Mouse (Mus musculus) neural tube, embryonic 10.5 days (tissue): ENCODE results near the gene Gfy.
A peak's percentile ranks its signal among the peaks of the same experiment; 100 is the strongest.
"Not testable (repeated sequence)": the region's sequence is repeated elsewhere in the genome, so short reads cannot be mapped to it uniquely, and the experiment has no call there.

ENCODE experiments used
- DNase-seq: peaks from one replicate; pipeline ENCODE4 v3.0.0-alpha.2; 2017; ENCODE audit warnings: low spot score; ENCODE audit errors: extremely low spot score

Gfy gene

DNA sequence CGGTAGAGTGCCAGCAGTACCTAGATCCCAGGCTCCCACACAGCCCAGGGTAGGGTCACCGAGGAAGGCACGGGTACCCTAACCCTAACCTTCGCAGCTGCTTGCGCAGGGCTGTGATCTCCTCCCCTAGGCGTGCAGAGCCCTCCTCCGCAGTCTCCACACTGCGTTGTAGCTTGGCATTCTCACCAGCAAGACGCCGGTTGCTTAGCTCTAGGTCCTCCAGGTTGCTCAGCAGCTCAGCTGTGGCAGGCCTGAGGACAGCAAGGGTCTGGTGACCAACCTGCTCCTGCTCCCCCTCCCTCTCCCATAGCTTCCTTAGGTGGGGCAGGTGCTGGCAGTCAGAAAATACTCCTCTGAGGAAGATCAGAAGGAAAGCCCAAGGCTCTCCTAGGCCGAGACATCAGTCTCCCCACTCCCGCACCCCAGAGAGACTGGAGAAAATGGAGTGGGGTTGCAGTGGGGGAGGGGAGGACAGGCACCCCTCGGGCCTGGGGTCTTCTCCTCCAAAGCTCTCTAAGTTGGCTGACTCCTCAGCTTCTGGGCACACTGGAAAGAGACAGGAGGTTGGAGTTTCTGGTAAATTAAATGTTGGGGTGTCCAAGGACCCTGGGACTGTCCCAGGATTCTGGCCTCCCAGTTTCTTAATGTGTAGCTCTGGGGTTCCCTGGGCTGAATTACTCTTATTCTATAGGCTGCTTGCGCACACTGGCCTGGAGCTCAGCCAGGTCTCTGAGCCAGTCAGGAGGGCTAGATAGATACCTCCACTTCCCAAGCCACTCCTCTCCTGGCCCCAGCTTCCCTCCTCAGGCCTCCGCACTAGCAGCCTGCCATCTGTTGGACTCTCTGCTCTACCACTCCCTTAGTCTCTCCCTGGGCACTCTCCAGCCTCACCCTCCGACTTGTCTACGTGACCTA lies 14.8 kb upstream of the Gfy start:
- DNase-seq: no peak

DNA sequence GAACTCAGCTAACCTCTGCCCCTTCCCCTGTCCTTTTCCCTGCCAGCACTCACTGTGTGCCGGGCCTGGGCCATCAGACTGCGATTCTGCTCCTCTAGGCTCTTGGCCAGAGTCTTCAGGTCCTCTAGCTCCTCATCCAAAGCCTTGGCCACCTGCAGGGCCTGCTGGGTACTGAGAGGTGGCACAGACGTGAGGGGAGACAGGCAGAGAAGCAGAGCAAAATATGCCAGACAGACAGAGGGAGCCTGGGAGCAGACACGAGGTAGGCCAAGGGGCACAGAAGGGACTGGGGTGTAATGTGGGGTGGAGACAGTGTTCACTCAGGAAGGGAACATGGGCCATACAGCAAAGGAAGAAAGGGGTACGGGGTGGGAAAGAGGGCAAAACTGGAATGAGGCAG lies 14.0 kb upstream of the Gfy start:
- DNase-seq: no peak

DNA sequence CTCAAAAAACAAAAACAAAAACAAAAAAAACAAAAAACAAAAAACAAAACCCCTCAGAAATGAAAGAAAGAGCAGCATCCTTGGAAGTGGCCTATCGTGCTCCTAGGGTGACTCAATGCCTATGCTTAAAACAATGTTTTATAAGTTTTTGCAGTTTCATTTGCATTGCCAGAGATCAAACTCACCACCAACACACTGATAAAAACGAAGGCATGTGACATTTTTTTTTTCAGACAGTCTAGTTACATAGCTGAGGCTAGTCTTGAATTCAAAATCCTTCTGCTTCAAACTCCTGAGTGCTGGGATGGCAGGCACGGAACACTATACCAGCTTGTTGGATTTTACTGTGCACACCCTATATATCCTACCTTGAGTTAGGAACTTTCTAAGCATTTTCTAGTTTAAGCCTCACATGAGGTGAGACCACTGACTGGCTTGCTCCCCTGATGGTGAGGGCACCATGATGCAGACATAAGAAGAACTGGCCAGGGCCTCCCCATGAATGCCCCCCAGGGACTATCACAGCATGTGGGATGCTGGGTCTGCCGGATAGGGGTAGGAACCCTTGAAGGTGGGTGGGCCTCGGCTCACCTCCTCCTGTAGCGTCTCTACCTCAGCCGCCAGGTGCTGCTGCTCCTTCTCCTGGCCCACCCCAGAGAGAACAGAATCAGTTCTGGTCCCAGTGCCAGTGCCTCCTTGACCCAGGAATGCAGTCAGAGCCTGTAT lies 13.4 kb upstream of the Gfy start:
- DNase-seq: no peak

DNA sequence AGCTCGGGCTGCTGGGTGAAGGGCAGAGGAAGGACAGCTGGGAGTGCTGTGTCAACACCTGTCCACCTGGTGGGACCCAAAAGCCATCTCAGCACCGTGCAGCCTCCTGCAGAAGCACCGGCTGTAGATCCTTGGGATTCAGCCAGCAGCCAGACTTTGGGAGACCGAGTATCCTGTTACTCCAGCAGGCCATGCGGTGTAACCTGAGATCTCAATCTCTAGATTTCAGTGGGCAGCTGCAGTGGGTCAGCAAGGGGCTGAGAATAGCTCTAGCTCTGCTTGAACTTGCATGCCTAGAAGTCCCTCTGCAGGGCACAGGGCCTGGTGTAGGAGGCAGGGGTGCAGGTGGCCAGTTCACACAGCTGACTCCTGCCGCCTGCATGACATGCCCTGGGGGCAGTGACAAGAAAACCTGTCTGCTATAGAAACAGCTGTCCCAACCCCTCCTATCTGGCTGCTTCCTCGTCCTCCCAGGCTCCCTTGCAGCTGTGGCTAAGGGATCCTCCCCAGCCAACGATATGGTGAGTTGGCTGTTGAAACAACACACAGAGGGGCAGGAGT lies 12.5 kb upstream of the Gfy start:
- peak; percentile 46 for DNase-seq

DNA sequence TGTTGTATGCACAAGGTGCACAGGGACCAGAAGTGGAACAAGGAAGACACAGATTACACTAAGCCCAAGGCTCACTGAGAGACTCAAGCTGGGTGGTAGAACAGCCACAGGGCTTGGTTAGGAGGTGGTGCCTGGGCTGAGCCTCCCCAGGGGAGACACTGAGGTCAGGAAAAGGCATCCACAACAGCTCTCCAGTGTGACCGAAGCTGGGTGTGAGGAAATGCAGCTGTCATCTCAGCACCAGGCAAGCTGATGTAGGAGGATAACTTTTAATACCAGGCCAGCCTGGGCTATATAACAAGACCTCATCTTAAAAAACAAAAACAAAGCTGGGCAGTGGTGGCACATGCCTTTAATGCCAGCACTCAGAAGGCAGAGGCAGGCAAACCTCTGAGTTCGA lies 11.8 kb upstream of the Gfy start:
- DNase-seq: no peak

DNA sequence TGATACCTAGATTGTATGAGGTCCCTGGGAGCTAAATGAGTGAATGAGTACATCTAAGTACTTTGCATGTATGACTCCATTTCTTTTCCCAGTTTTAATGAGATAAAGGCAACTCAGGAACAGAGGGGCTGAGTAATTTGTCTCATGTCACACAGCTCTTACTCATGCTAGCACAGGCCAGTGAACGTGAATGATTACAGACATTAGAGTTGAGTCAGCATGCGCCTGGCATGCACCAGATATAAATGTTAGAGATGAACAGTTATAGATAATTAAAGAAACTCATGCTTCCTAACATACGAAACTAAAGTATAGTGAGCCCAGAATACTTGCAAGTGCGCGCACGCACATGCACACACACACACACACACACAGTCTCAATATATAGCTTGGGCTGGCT lies 10.8 kb upstream of the Gfy start:
- DNase-seq: no peak

DNA sequence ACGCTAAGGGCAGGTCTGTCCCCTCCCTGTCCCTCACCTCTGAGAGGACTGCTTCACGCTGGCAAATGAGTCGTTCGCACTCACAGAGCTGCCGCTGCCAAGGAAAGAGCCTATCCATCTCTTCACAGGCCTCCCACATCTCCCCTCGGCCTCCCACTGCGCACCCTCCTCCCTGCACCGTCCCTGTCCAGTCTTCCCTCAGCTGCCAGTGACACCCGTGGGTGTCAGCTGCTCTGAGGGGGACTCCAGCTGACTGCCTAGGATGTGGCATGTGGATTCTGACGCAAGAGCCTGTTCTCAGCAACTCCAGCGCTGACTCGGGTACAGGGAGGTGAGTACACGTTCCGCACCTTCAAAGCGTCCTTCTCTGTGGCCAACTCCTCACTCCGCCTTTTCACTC lies 10.2 kb upstream of the Gfy start:
- DNase-seq: no peak

DNA sequence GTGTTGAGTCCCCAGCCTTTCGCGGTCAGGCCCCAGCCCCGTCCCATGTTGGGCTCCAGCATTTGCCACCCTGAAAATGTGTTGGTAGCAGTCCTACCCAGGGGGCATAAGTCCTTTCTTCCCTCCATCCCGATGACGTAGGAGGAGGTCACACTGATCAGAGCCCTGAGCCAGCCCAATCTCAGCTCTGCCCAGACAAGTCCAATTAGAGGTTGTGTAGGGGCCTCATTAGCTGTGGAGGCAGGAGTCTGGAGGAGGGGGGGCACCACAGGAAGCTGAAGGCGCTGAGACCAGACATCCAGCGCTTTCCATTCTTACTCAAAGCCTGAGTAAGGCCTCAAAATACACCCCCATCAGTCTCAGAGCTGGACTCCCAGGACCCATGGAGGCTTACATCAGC lies 6.6 kb upstream of the Gfy start:
- DNase-seq: no peak

DNA sequence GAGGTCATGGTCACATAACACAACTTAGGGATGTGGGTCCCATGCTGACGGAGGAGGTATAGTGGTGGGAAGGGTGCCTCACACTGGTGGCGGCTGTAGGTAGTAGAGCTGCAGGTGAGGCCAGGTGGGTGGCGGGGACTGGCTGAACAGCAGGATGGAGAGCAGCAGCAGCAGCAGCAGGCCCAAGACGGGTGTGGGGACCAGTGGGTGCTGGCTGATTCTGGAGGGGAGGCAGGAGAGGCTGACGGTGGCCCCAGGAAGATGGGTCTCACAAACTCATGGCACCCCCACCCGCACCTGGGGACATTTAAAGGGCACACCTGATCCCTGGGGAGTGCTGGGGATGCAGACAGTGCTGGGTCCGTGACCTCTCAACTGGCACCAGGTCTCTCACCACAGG lies 4.3 kb upstream of the Gfy start:
- no peak for DNase-seq

DNA sequence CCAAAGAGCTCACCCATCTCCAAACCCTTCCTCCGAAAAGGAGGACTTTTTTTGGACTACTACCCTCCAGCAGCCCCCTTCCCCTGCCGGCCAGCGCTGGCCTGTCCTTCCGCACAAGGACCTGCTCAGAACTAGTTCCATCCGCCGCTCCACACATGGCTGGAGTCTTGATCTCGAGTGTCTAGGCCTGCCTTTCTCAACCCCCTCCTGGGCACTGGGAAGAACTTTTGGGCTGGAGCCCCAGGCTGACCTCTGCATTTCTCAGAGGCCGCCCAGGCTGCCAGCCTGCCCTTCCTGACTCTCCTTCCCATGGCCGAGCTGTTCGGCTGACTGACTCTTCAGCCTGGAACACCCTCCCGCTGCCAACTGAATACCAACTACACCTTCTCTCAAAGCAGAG lies 3.2 kb upstream of the Gfy start:
- no peak for DNase-seq

DNA sequence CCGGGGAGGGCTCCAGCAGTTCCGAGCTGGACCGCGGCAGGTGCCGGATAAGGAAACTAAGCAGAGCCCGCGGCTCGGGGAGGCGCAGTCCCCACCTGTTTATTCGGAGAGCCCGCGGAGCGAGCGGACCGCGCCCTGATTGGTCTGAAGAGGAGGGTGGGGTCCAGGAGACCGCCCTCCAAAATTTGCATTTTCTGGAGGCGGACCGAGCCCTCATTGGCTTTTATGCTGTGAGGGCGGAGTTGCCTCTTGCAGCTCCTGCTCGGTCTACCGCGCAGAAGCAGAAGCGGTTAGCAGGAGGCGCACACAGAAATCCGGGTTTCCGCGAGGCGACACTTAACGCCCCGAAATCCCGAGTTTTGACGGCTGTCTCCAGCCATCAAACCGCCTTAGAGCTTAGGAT lies 2.8 kb upstream of the Gfy start:
- DNase-seq: peak; percentile 83

DNA sequence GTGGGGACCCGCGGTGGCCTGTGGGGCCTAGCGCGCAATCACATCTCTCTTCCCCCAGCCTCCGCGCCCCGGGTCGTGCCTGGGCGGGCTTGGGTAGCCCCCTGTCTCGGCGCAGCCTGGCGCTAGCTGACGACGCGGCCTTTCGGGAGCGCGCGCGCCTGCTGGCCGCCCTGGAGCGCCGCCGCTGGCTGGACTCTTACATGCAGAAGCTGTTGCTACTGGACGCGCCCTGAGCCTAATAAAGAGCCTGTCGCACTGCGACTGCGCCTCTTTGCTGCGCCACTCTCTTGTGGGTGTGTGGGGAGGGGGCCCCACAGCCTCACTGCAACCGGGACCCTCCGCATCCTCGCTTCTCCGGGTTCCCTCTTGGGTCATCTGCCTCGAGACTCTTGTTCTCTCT lies 2.2 kb upstream of the Gfy start:
- DNase-seq: no peak

DNA sequence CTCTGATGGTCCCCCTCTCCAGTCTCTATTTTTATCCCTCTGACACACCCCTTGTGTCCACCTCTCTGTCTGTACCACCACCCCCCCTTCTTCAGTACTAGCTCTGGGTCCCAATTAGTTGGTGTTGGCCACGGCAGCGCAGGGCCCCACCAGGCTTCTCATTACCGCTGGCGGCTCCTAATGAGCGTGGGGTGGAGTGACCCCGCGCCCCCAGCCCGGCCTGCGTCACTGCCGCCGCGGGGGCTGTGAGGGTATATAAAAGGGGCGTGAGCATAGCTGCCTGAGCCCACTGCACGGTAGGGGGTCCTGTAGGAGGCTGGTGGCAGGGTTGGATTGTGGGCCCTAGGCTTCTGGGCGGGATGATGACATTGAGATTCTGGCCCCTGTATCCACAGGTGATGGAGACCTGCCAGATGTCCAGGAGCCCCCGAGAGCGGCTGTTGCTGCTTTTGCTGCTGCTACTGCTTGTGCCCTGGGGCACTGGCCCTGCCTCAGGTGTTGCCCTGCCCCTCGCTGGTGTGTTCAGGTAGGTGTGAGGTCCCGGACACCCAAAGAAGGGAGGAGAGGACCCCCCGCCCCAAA lies 1.6 kb upstream of the Gfy start, which contains the start of gene Pth2:
Gene Pth2, plus strand, starts transcription at position 100 of the 582 bp plus-strand sequence.
- DNase-seq: no peak

DNA sequence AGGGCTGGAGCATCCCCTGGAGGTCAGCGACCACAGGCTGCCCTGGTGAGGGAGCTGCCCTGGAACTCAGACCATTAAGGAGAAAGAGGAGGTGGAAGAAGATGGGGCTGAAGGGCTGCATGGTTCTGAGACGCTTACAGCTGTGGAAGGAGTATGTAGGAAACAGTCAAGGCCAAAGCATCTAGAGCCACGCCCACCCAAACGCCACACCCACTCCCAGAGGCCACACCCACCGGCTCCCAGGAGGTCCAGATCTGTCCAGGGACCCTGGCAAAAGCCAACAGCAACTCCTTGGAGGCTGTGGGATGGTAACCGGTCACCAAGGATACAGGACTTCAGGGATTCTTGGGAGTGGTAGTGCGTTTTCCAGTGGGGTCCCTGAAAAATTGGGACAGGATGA lies 819 bp downstream of the Gfy start:
- DNase-seq: no peak

DNA sequence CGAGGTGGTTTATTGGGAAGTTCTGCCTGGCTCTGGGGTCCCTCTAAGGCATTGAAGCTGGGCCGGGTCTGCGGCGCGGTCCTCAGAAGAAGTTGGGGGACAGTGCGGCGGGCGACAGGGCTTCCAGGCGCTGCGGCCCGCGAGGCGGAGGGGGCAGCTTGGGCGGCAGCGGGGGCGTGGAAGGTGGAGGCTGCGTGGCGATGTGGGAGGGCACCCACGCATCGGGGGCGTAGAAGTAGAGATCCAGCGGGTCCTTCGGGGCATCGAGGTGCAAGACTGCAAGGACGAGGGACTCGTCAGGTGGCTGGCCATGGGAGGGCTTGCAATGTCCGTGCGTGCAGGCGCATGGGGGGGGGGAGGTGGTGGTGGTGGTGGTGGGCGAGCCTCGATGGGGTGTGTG lies 3.0 kb downstream of the Gfy start:
- DNase-seq: no peak

DNA sequence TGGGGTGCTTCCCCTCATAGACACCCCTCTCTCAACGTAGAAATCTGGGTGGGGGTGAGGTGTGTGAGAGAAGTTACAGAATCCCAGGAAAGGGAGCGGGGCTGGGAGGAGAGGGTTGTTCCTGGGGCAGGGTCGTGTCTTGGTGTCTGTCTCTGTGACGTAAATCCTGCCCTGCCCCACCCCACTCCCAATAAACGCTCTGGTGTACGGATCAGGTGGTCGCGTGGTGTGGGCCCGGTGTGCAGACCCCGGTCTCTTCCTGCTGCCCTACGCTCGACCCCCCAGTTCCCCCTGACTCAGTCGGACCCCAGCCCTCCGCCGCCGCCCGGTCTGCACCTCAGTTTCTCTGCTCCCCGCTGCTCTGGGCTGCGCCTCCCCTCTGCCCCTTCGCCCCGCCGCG lies 3.4 kb downstream of the Gfy start:
- DNase-seq: no peak

DNA sequence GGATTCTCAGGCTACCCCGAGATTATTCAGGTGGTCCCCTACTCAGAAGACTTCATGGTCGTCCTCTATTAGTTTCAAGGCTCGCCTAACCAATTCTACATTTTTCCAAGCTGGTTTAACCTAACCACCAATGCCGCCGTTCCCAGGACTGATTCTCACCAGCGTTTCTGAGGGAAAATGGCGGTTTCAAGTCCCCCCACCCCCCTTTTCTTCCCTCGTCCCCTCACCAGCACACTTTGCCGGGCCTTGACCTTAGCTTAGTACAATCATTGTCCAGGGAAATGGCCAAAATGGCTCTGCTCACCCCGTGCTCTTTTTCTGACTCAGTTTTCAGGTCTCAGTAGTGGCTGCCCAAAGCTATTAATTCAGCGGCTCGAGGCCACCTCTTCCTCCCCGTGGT lies 4.0 kb downstream of the Gfy start:
- DNase-seq: no peak

DNA sequence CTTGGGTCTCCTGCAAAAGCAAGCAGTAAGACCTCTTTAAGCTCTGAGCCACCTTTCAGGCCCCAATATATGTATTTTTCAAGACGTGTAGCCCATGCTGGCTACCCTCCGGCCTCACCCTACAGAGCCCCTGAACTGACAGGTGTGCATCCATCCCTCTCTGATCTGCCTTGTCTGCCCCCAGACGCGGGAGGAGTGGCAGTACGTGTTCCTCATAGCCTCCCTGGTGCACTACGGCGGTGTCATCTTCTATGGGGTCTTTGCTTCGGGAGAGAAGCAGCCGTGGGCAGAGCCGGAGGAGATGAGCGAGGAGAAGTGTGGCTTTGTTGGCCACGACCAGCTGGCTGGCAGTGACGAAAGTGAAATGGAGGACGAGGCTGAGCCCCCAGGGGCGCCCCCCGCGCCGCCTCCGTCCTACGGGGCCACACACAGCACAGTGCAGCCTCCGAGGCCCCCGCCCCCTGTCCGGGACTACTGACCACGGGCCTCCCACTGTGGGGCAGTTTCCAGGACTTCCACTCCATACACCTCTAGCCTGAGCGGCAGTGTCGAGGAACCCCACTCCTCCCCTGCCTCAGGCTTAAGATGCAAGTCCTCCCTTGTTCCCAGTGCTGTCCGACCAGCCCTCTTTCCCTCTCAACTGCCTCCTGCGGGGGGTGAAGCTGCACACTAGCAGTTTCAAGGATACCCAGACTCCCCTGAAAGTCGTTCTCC lies 4.6 kb downstream of the Gfy start:
- DNase-seq: peak; percentile 50

DNA sequence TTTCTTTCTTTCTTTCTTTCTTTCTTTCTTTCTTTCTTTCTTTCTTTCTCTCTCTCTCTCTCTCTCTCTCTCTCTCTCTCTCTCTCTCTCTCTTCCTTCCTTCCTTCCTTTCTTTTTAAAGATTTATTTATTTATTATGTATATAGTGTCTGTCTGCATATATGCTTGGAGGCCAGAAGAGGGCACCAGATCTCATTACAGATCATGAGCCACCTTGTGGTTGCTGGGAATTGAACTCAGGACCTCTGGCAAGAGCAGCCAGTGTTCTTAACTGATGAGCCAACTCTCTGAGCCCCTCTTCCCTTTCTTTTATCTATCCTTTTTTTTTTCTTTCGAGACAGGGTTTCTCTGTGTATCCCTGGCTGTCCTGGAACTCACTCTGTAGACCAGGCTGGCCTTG lies 5.6 kb downstream of the Gfy start:
- not testable (repeated sequence) for DNase-seq

DNA sequence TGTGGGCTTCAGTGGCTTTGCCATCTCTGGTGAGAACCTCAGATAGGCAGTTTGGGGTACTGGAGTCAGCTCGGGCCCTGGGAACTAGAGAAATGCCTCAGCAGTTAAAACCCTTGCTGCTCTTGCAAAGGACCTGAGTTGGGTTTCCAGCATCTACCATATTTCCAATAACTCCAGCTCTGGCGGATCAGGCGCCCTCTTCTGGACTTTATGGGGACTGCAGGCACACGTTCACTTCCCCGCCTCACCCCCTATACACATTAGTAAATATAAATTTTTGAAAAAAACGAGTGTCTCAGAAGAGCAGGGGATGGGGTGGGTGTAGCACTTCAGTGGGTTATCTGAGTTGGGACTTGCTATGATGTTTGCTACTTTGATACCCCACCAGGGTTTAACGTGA lies 6.4 kb downstream of the Gfy start:
- no peak for DNase-seq

DNA sequence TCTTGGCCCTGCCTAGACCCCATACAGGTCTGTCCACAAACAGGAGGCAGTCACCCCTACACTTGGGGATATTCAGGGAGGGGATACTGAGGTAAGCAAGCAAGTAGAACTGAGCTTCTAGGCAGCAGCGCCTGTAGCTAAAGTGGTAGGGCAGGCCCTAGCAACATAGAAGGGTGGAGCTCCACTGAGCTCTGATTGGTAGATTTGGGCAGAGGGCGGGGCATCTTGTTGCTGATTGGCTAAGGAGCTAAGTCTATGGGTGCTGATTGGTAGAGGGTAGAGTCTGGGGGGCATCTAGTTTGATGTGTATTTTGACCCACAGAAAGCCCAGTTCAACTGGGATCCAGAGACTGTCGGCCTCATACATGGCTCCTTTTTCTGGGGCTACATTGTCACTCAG lies 9.9 kb downstream of the Gfy start:
- no peak for DNase-seq
